7 mouse cellular contexts compared by ENCODE assay signal in genomic region chr1:51600425-51600824, GRCm38 (mm10).
DNase-seq lines count a peak whose midpoint lies in the region; ATAC-seq lines count a peak whose summit lies in the region.

No protein-coding gene starts in this region.

- DNase-seq in kidney, adult 9 months = peak; percentile 42
- DNase-seq in kidney, adult 18-20 months = no peak
- peak; percentile 12 for DNase-seq in Muller cell, postnatal 12 days (ENCODE audit: inconsistent ontology term)
- DNase-seq in lung, postnatal 25 days (ENCODE audit: low spot score) = peak; percentile 37
- no peak for DNase-seq in urinary bladder, postnatal 25 days (ENCODE audit: low spot score)
- DNase-seq in layer of hippocampus, postnatal 14 days (ENCODE audit: low spot score in 2 of 2) = no peak

- ATAC-seq in CD4-positive, CD25-positive, alpha-beta regulatory T cell, adult 4 months = peak; percentile 72

Comparison
In these comparisons a context has a peak if more than half of its experiments do, and no peak if none do; other contexts are left out.
1. DNase-seq: peak in kidney, adult 9 months (single experiment), Muller cell, postnatal 12 days (single experiment) and lung, postnatal 25 days (single experiment); none in kidney, adult 18-20 months (single experiment), urinary bladder, postnatal 25 days (single experiment) and layer of hippocampus, postnatal 14 days (0 of 2).